Mouse (Mus musculus) heart, postnatal 0 days (tissue): ENCODE results near the gene Sar1a.

ENCODE experiments used
- CTCF ChIP-seq: IDR thresholded peaks from 2 replicates; pipeline ENCODE4 v1.5.1; 2016; ENCODE audit warnings: antibody characterized with exemption, control low read depth, low read depth
- EP300 ChIP-seq: IDR thresholded peaks from 2 replicates; pipeline ENCODE4 v1.6.1; 2016; ENCODE audit warnings: antibody characterized with exemption, low read depth

DNA sequence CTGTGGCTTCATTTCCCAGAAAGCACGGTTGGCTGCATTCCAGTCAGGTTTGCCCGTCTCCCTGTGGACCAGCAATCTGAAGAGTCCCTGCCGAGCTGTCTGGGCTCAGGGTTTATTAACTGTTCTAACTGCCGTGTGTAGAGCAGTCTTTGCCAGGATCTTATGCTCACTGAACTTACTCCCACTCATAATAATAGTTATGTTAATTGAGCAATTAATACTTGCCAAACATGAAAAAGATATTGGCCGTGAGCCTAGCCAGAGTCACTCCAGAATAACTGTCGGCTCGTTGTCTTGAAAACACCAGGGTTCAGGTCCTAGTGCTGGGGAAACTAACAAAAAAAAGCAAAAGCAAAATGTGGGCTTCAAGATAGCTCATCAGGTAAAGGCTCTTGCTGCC lies 10.8 kb upstream of the Sar1a start:
- TF ChIP-seq CTCF (no peak), EP300 (no peak)
